Mouse (Mus musculus): ENCODE measurements around the gene Gm20695. TPM values are rescaled to one million over a fixed set of nuclear protein-coding genes. Genes with fewer than 3 reads are reported as not detected.

Gm20695 gene
- polyA plus RNA-seq, 1 experiment from 2014 or later, result 1.6 TPM

- no peak overlapping the region for H3K9ac ChIP-seq (replicated peaks)
- WGBS, result 86% methylated on average over 1 of the region's 1 CpGs
- no peak overlapping the region for H3K4me2 ChIP-seq (replicated peaks)
- H3K27ac ChIP-seq, result no peak overlapping the region
- H3K9me3 ChIP-seq, result no peaks in the 10 kb centered on the region
- H3K36me3 ChIP-seq, result peaks cover 14% of the 10 kb centered on the region
- no peak overlapping the region for H3K4me3 ChIP-seq (replicated peaks)
- ATAC-seq, result no peak
- no peaks in the 10 kb centered on the region for H3K27me3 ChIP-seq
- no peaks in the 10 kb centered on the region for H3K4me1 ChIP-seq (replicated peaks)
These were observed 28.7 kb upstream of the Gm20695 start for GRCm38 (mm10) chr16:3855776-3856175.

DNA sequence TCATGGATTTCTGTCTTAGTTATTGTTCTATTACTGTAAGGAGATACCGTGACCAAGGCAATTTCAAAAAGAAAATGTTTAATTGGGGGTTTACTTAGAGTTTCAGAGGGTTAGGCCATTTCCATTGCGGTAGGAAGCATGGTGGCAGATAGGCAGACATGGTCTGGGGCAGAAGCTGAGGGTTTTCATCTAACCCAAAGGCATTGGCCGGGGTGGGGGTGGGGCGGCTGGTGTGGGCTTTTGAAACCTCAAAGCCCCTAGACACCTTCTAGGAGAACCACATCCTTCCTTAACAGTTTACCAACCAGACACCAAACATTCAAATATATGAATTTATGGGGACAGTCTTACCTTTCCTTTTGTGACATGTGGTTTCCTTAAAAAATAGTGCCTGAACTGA is 25.2 kb upstream of the Gm20695 start:
- no peaks in the 10 kb centered on the region for H3K27me3 ChIP-seq
- H3K4me3 ChIP-seq (replicated peaks), result no peak overlapping the region
- no peaks in the 10 kb centered on the region for H3K4me1 ChIP-seq (replicated peaks)
- no peaks in the 10 kb centered on the region for H3K9me3 ChIP-seq
- H3K4me2 ChIP-seq (replicated peaks), result no peak overlapping the region
- H3K9ac ChIP-seq (replicated peaks), result no peak overlapping the region
- H3K27ac ChIP-seq, result no peak overlapping the region
- no peak for ATAC-seq
- WGBS, result 86% methylated on average over 4 of the region's 4 CpGs
- H3K36me3 ChIP-seq, result peaks cover 29% of the 10 kb centered on the region

- 2% methylated on average over 16 of the region's 16 CpGs for WGBS
- H3K9me3 ChIP-seq, result no peaks in the 10 kb centered on the region
- ATAC-seq, result no peak
- H3K4me3 ChIP-seq (replicated peaks), result peak overlapping the region; percentile 56
- peaks cover 19% of the 10 kb centered on the region for H3K36me3 ChIP-seq
- no peaks in the 10 kb centered on the region for H3K27me3 ChIP-seq
- peak overlapping the region; percentile 19; the same call in 1 of the 2 replicates for H3K27ac ChIP-seq
- peak overlapping the region; percentile 67 for H3K9ac ChIP-seq (replicated peaks)
- H3K4me1 ChIP-seq (replicated peaks), result peaks cover 26% of the 10 kb centered on the region
- H3K4me2 ChIP-seq (replicated peaks), result peak overlapping the region; percentile 93
These were observed 12.6 kb upstream of the Gm20695 start for GRCm38 (mm10) chr16:3871815-3872214.

- 5% methylated on average over 47 of the region's 47 CpGs for WGBS
- Histone ChIP-seq H3K4me3 (replicated peaks) (peak within 1 kb of the TSS; percentile 56), H3K9me3 (no peaks in the 10 kb centered on the region), H3K4me1 (replicated peaks) (peaks cover 26% of the 10 kb centered on the region), H3K27me3 (no peaks in the 10 kb centered on the region), H3K36me3 (peaks cover 15% of the 10 kb centered on the region), H3K4me2 (replicated peaks) (peak within 1 kb of the TSS; percentile 93), H3K9ac (replicated peaks) (peak within 1 kb of the TSS; percentile 67), H3K27ac (peak within 1 kb of the TSS; percentile 44; the same call in 1 of the 2 replicates)
- ATAC-seq, result peak; percentile 99
These were observed 12.0 kb upstream of the Gm20695 start, which contains the start of gene Naa60 for GRCm38 (mm10) chr16:3872216-3873047. Gene Naa60 (plus strand): TSS chr16:3872375.

DNA sequence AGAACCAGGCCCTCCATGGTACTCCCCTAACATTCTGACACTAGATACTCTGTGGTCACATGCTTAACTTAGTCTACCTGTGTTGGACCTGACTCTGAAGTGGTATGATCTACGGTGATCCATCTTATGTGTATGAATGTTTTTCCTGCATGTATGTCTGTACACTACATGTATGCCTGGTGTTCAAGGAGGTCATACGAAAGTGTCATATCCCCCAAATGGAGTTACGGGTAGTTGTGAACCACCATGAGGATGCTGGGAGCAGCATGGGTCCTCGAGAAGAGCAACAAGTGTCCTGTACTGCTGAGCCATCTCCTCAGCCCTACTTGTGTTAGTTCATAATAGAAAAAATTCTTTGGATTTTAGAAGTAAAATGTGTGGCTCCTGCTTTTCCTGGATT is 8.1 kb upstream of the Gm20695 start:
- Histone ChIP-seq H3K9ac (replicated peaks) (no peak overlapping the region), H3K4me1 (replicated peaks) (peaks cover 24% of the 10 kb centered on the region), H3K4me3 (replicated peaks) (no peak overlapping the region), H3K4me2 (replicated peaks) (no peak overlapping the region), H3K9me3 (no peaks in the 10 kb centered on the region), H3K27me3 (no peaks in the 10 kb centered on the region), H3K27ac (no peak overlapping the region), H3K36me3 (peaks cover 14% of the 10 kb centered on the region)
- ATAC-seq, result no peak
- 95% methylated on average over 4 of the region's 4 CpGs for WGBS

DNA sequence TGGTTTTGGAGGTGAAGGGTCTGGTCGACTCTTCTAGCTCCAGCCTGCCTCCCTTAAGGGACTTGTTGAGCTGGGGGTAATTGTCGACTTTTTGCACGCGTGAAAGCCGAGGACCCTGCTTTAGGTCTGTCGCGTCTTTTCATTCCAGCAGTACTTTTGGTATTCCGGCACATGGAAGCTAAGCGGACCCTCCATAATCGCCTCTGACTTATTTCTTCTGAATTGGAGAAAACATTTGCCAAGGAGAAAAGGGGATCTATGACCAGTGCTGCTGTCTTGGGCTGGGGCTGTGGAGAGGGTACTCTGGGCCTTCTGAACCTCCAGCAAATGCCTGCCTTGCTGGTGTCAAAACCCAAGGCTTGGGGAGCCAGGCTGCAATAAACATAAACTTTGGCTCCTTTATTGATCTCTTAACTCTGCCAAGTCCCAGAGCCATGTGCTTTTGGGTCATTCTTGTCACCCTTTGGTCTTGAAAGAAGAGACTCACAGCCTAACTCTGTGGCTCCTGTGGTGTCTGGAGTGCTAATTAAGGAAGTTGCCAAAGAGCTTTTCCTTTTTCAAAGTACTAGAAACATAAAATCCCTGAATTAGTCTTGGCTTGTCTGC is 720 bp downstream of the Gm20695 start:
- no peaks in the 10 kb centered on the region for H3K36me3 ChIP-seq
- no peak; the same call in 1 of the 2 replicates for ATAC-seq
- WGBS, result 3% methylated on average over 10 of the region's 10 CpGs
- no peaks in the 10 kb centered on the region for H3K27me3 ChIP-seq
- H3K9me3 ChIP-seq, result no peaks in the 10 kb centered on the region
- peak overlapping the region; percentile 95 for H3K27ac ChIP-seq
- peak overlapping the region; percentile 91 for H3K4me3 ChIP-seq (replicated peaks)
- peaks cover 37% of the 10 kb centered on the region for H3K4me1 ChIP-seq (replicated peaks)
- H3K4me2 ChIP-seq (replicated peaks), result peak overlapping the region; percentile 62
- H3K9ac ChIP-seq (replicated peaks), result peak overlapping the region; percentile 90

- H3K27me3 ChIP-seq, result no peaks in the 10 kb centered on the region
- H3K4me1 ChIP-seq (replicated peaks), result no peaks in the 10 kb centered on the region
- no peaks in the 10 kb centered on the region for H3K9me3 ChIP-seq
- no peak for ATAC-seq
- H3K27ac ChIP-seq, result no peak overlapping the region
- H3K36me3 ChIP-seq, result peaks cover 22% of the 10 kb centered on the region
- WGBS, result 92% methylated on average over 14 of the region's 14 CpGs
- no peak overlapping the region for H3K9ac ChIP-seq (replicated peaks)
- H3K4me3 ChIP-seq (replicated peaks), result no peak overlapping the region
- H3K4me2 ChIP-seq (replicated peaks), result no peak overlapping the region
These were observed 7.3 kb downstream of the Gm20695 start for GRCm38 (mm10) chr16:3891621-3892295.

GRCm38 (mm10) chr16:3893739-3894138 is 9.3 kb downstream of the Gm20695 start:
- H3K4me2 ChIP-seq (replicated peaks), result no peak overlapping the region
- 89% methylated on average over 3 of the region's 3 CpGs for WGBS
- H3K4me1 ChIP-seq (replicated peaks), result no peaks in the 10 kb centered on the region
- H3K4me3 ChIP-seq (replicated peaks), result no peak overlapping the region
- H3K9ac ChIP-seq (replicated peaks), result no peak overlapping the region
- peaks cover 41% of the 10 kb centered on the region for H3K36me3 ChIP-seq
- H3K27me3 ChIP-seq, result no peaks in the 10 kb centered on the region
- no peak overlapping the region for H3K27ac ChIP-seq
- H3K9me3 ChIP-seq, result no peaks in the 10 kb centered on the region
- ATAC-seq, result no peak

DNA sequence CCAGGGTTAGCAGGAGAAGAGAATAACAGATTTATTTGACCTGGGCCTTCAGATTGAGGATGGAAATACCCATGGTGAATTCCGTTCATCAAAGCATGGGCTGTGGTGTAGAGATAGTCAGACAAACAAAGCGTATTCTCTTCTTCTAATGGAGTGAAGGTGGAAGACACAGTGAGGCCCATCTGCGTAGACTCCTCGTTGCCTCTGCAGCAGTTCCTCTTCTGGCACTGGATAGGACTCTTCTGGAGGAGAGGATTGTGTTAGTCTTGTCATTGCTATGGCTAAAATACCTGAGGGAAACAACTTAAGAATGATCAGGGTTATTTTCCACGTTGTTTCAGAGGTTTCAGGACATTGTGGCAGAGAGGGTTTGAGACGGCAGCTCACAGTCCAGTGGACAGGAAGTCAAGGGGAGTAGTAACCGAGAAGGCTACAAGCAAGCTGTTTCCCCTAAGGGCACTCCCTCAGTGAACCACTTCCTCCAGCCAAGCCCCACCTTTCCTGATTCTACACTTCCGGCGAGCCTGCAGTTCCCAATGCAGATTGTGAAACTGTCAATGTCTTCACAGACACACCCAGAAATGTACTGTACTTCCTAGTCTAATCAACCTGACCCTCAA is 10.8 kb downstream of the Gm20695 start:
- H3K9ac ChIP-seq (replicated peaks), result no peak overlapping the region
- peaks cover 57% of the 10 kb centered on the region for H3K36me3 ChIP-seq
- WGBS, result 90% methylated on average over 9 of the region's 9 CpGs
- no peaks in the 10 kb centered on the region for H3K27me3 ChIP-seq
- no peaks in the 10 kb centered on the region for H3K9me3 ChIP-seq
- ATAC-seq, result no peak
- H3K4me1 ChIP-seq (replicated peaks), result no peaks in the 10 kb centered on the region
- H3K27ac ChIP-seq, result no peak overlapping the region
- no peak overlapping the region for H3K4me2 ChIP-seq (replicated peaks)
- H3K4me3 ChIP-seq (replicated peaks), result no peak overlapping the region

DNA sequence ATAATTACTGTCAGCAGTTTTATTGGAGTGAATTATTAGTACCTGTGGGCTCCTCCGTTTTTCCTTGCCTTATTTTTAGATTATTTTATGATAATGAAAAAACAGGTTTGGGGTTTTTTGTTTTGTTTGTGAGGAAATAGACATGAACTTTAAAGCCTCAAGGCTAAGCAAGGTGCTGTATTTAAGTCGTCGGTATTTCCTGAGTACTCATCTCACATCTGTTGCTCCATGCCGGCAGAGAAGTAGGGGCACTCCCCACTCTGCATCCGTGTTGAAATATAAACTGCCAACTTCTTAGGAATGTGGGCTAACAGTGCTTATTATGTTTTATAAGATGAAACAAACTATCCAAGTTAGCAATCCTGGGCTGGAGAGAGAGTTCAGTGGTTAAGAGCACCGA is 11.6 kb downstream of the Gm20695 start:
- ATAC-seq, result no peak
- H3K4me2 ChIP-seq (replicated peaks), result no peak overlapping the region
- 89% methylated on average over 6 of the region's 6 CpGs for WGBS
- no peaks in the 10 kb centered on the region for H3K27me3 ChIP-seq
- H3K27ac ChIP-seq, result no peak overlapping the region
- H3K9ac ChIP-seq (replicated peaks), result no peak overlapping the region
- no peaks in the 10 kb centered on the region for H3K4me1 ChIP-seq (replicated peaks)
- H3K4me3 ChIP-seq (replicated peaks), result no peak overlapping the region
- no peaks in the 10 kb centered on the region for H3K9me3 ChIP-seq
- H3K36me3 ChIP-seq, result peaks cover 64% of the 10 kb centered on the region

GRCm38 (mm10) chr16:3896553-3896952 is 12.1 kb downstream of the Gm20695 start:
- H3K27me3 ChIP-seq, result no peaks in the 10 kb centered on the region
- no peak overlapping the region for H3K4me2 ChIP-seq (replicated peaks)
- H3K9me3 ChIP-seq, result no peaks in the 10 kb centered on the region
- peaks cover 69% of the 10 kb centered on the region for H3K36me3 ChIP-seq
- no peaks in the 10 kb centered on the region for H3K4me1 ChIP-seq (replicated peaks)
- ATAC-seq, result no peak
- H3K4me3 ChIP-seq (replicated peaks), result no peak overlapping the region
- no peak overlapping the region for H3K9ac ChIP-seq (replicated peaks)
- 82% methylated on average over 1 of the region's 1 CpGs for WGBS
- no peak overlapping the region for H3K27ac ChIP-seq

Measured in midbrain, embryonic 13.5 days (tissue).